Mouse (Mus musculus) v-Abl transformed pro-B cells (cell line): ENCODE data around the gene Cdan1.

Experiments used
- in situ Hi-C, 2 experiments: fragments of 400-800 bp; cut with MboI; formaldehyde crosslinking; loops; one replicate each; pipeline ENCODE4 v1.15.1; 2025; ENCODE audit not compliant: unreplicated experiment in 2 of 2

Cdan1 gene

GRCm38 (mm10) chr2:120849449-120850423, at the start of gene Cdan1:
TSS of gene Cdan1 (minus strand) at chr2:120850128.
- in situ Hi-C loops: loop anchor here in 1 of 2 experiments (10.0 kb wide), 1 partner anchor 125 kb away; no protein-coding TSS in a partner anchor

- in situ Hi-C loops: loop anchor here in 1 of 2 experiments (10.0 kb wide), 1 partner anchor 48 kb away; no protein-coding TSS in a partner anchor
These were observed 46.4 kb upstream of the Cdan1 start for GRCm38 (mm10) chr2:120896361-120896760.

GRCm38 (mm10) chr2:120887601-120888000, 37.7 kb upstream of the Cdan1 start:
- in situ Hi-C loops: no loop called here

DNA sequence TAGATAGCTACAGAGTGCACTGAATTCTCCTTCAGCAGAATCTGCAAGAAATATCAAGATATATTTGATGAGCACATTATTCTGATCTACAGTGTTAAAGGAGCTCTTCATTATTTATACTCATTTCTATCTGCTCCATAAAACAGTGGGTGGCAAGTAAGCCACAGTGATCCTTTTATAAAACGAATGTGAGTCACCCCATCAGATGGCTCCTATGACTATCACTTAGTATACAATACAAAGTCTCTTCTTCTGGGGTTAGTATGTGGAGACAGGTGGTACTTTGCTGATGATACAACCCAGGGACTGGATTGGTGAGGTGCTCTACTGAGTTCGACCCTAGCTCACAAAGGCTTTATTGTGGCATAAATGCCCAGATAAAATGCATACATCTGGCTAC, 23.3 kb upstream of the Cdan1 start:
- in situ Hi-C loops: loop anchor here (5.0 to 10.0 kb wide), 2 partner anchors 232 to 391 kb away; partner anchors contain the start of gene Tgm7 (in 1 of the 2)

- in situ Hi-C loops: loop anchor here (5.0 to 10.0 kb wide), 2 partner anchors 233 to 389 kb away; partner anchors contain the start of gene Tgm7 (in 1 of the 2)
These were observed 21.8 kb upstream of the Cdan1 start for GRCm38 (mm10) chr2:120871447-120872336.

DNA sequence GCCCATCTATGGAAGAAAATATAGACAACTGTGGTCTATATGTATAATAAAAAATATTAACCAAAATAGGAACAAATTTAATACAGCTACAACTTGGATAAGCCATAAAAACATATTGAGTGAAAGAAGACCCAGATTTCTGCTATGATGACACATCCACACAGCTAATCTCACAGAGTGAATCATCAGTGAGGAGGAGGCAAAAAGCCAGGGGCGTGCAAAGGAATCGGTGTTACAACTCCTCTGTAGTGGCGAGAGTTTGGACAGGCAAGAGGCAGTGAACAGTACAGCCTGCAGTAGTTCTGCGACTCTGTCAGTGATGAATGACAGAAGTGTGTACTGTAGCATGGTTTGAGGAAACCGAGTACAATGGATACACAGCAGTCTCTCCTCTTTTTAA, 17.4 kb upstream of the Cdan1 start:
- in situ Hi-C loops: loop anchor here in 1 of 2 experiments (10.0 kb wide), 1 partner anchor 153 kb away; no protein-coding TSS in a partner anchor

DNA sequence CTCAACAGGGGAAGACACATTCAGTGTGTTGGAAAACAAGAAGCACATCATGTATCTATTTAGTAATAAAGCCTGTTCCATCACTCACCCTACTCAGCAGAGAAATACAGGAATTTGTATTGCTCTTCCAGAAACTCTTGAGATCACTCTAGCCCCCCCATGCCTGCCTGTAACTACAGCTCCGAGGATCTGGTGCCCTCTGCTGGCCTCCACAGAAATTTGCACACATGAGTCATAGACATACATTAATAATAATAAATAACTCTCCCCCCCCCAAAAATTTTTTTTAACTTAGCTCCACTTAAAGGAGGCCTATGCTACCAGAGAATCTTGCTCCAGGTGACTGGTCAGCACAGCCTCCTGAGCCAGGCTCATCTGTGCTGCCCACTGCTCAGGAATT, 16.6 kb upstream of the Cdan1 start:
- in situ Hi-C loops: loop anchor here in 1 of 2 experiments (10.0 kb wide), 1 partner anchor 152 kb away; no protein-coding TSS in a partner anchor

- in situ Hi-C loops: loop anchor here in 1 of 2 experiments (5.0 to 10.0 kb wide), 2 partner anchors 149 to 381 kb away; no protein-coding TSS in a partner anchor
These were observed 13.5 kb upstream of the Cdan1 start for GRCm38 (mm10) chr2:120863389-120863788.

GRCm38 (mm10) chr2:120860699-120861098, 10.8 kb upstream of the Cdan1 start:
- in situ Hi-C loops: loop anchor here in 1 of 2 experiments (5.0 to 10.0 kb wide), 2 partner anchors 146 to 378 kb away; no protein-coding TSS in a partner anchor

DNA sequence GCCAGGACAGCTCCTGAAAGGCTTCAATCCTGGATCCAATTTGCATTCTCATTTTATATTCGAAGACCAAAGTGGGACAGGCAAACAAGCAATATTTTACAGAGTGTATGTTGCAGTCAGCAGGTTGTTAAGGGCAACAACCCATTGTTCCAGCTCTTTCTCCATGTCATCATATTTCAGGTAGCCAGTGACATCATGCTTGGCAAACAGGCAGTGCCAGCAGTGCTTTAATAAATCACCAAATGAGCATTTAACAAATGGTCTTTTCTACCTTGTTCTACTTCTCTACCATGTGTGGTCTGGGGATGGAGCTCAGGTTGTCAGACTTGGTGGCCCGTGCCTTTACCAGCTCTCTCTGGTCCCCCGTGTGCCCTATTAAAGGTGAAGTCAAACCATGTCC, 8.2 kb upstream of the Cdan1 start:
- in situ Hi-C loops: loop anchor here in 1 of 2 experiments (10.0 kb wide), 1 partner anchor 133 kb away; no protein-coding TSS in a partner anchor

DNA sequence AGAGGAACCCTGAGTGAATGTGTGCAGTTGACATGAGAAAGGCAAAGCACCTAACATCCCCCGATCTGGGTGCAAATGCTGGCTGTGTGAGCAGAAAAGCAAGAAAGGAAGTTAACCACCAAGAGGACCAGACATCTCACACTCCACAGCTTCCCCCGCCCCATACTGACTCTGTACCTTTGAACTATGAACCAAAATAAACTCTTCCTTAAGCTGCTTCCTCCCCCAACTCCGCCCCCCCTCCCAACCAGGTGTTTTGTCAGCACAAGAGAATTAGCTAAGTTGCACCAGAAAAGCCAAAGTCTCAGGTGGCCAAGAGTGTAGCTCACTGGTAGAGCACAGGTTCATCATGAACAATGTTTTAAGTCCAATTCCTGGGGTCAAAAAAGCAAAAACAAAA, 3.2 kb upstream of the Cdan1 start:
- in situ Hi-C loops: loop anchor here in 1 of 2 experiments (10.0 kb wide), 1 partner anchor 128 kb away; no protein-coding TSS in a partner anchor

DNA sequence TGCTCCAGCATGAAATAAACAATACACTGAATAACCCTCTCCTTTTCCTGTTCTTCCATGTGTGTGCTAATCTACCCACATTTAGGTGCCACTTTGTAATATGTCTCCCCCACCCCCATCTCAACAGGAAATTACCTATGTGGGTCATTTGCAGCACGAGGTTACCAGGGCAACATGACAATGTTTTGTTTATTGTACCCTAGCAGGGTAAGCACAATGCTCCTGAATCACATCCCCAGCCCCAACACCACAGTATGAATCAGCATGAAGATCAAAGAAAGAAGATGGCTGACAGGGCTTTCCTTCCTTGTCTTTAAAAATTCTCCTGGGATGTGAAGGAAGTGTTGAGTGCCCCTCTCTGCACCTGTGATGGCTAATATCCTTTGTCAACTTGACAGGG, 2.7 kb upstream of the Cdan1 start:
- in situ Hi-C loops: loop anchor here in 1 of 2 experiments (10.0 kb wide), 1 partner anchor 128 kb away; no protein-coding TSS in a partner anchor

- in situ Hi-C loops: loop anchor here in 1 of 2 experiments (10.0 kb wide), 1 partner anchor 126 kb away; no protein-coding TSS in a partner anchor
These were observed 625 bp upstream of the Cdan1 start, which contains the start of gene Ttbk2 for GRCm38 (mm10) chr2:120850424-120851082. TSS of gene Ttbk2 (minus strand) at chr2:120850604.

GRCm38 (mm10) chr2:120845280-120845679, 4.6 kb downstream of the Cdan1 start:
- in situ Hi-C loops: no loop called here

DNA sequence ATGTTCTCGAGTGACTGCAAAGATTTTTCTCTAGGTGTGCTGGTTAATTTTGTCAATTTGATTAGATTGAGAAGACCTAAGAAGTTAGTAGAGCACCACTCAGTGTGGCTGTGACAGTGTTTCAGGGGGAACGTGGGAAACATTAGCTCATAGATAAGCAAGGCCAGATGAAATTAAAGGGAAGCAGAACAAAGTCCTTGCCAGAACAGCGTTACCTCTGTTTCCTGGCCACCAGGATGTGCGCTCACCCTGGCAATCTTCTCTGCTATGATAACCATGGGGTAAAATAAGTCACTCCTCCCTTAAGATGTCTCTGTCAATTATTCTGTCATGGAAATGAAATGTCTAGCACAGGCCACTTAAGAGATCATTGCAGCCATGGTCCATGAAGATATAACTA, 5.9 kb downstream of the Cdan1 start:
- in situ Hi-C loops: no loop called here

DNA sequence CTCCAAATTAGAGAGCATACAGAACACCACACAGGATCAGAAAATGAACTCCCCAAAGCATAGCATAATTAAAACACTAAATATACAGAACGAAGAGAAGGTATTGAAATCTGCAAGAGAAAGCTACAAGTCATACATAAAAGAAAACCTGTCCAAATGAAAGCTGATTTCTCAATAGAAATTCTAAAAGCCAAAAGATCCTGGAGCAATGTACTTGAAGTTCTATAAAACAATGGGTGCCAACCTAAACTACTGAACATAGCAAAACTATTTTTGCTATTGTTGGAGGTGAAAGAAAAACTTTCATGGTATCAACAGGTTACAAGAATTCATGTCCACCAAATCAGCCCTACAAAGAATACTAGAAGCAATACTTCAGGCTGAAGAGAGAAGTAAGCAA, 8.7 kb downstream of the Cdan1 start:
- in situ Hi-C loops: no loop called here

GRCm38 (mm10) chr2:120835167-120835566, 14.8 kb downstream of the Cdan1 start:
- in situ Hi-C loops: no loop called here

DNA sequence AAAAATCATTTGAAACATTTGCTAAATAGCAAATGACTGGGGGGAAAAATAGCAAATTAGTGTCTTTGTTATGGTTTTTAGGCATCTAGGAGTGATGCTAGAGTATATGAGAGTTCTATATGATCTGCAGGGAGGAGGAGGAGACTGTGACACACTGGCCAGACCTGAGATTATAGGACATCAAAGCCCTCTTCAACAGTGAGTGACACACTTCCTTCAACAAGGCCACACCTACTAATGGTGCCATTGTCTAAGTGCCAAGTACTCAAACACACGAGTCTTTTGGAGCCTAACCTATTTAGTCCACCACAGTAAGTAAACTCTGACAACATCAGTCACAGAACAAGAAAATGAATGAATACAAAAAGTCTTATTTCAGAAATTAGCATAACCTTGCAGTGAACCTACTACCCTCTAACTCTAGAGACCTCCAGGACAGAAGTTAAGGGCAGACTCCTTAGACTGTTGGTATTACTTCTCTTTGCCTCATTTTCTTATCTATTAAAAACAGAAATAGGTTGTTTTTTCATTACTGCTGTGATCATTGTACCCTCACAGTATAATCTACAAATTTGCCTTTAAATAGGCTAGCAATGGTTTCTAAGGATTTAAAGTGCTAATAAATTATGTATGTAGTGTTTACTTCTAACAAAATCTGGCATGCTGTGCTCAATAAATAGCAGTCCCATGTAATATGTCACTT, 22.8 kb downstream of the Cdan1 start:
- in situ Hi-C loops: no loop called here
